Mouse (Mus musculus): ENCODE data around the gene Akr1cl. TPM values are rescaled to one million over a fixed set of nuclear protein-coding genes. Genes with fewer than 3 reads are reported as not detected.

Akr1cl gene
- polyA plus RNA-seq, 1 experiment from 2014 or later = 0.26 TPM

DNA sequence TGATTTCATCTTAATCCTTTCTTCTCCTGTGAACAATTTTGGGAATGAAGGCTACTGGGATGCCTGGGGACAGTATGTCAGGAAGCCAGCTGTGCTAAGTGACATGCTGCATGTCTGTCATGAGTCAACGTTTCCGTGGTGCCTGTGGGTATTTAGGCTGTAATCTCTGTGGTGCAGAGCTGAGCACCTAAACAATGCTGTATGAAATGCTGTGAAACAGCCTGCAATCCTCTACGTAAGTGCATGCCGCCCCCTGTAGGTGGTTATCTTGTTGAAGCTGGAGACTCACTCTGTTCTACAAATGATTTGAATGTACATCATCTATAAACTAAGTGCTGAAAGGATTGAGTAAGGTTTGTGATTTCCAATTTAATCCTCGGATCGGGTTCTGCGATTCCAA, 46.4 kb downstream of the Akr1cl start:
- Histone ChIP-seq H3K4me3 (no peak overlapping the region), H3K27me3 (no peaks in the 10 kb centered on the region), H3K9ac (no peak overlapping the region), H3K4me1 (no peaks in the 10 kb centered on the region), H3K4me2 (no peak overlapping the region), H3K9me3 (no peaks in the 10 kb centered on the region), H3K36me3 (no peaks in the 10 kb centered on the region), H3K27ac (no peak overlapping the region)
- no peak for ATAC-seq (ENCODE audit: borderline replicate concordance, extremely low read depth, low FRiP score, low TSS enrichment)
- WGBS = 39% methylated on average over 7 of the region's 7 CpGs

DNA sequence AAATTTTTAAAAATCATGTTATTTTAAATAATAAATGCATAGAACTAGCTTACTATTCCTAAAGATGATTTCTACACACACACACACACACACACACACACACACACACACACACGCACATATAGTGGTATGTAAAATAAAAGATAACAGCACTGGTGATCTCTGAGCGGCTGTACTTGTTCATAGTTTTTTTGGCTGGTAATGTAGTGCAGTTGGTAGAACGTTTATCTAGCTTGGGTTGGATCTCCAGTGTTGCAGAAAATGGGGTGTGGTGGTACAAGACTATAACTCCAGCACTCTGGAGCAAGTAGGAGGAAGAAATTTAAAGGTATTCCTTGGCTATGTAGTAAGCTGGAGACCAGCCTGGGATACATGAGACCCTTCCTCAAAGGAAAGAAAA, 49.3 kb downstream of the Akr1cl start:
- Histone ChIP-seq H3K27ac (no peak overlapping the region), H3K9ac (no peak overlapping the region), H3K4me3 (no peak overlapping the region), H3K9me3 (no peaks in the 10 kb centered on the region), H3K4me2 (no peak overlapping the region), H3K36me3 (no peaks in the 10 kb centered on the region), H3K4me1 (no peaks in the 10 kb centered on the region), H3K27me3 (no peaks in the 10 kb centered on the region)
- WGBS = 72% methylated on average over 3 of the region's 3 CpGs
- no peak for ATAC-seq (ENCODE audit: borderline replicate concordance, extremely low read depth, low FRiP score, low TSS enrichment)

DNA sequence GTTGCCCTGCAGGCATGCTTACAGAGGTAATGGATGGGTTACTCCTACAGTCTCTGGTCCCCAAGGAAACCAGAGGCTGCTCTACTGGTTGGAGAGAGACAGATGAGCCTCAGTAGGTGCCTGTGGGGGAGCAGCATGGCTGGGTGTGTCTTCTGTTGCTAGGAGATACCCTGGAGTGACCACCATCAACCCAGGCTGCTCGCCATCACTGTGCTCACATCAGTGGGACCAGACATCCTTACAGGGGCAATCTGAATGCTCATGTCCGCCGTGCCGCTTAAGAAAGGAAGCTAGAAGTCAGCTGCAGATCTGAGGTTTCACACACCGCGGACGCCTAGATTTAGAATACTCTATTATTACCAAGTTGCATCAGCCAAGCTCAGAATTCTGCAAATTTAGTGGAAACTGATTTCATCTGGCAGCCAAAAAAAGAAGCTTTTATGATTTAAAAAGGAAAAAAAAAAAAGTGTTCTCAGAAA, 54.2 kb downstream of the Akr1cl start:
- WGBS = 74% methylated on average over 7 of the region's 7 CpGs
- H3K27ac ChIP-seq = no peak overlapping the region
- H3K36me3 ChIP-seq = no peaks in the 10 kb centered on the region
- H3K9me3 ChIP-seq = no peaks in the 10 kb centered on the region
- ATAC-seq (ENCODE audit: borderline replicate concordance, extremely low read depth, low FRiP score, low TSS enrichment) = no peak
- H3K27me3 ChIP-seq = no peaks in the 10 kb centered on the region
- H3K4me3 ChIP-seq = no peak overlapping the region
- no peak overlapping the region for H3K9ac ChIP-seq
- H3K4me1 ChIP-seq = no peaks in the 10 kb centered on the region
- H3K4me2 ChIP-seq = no peak overlapping the region

DNA sequence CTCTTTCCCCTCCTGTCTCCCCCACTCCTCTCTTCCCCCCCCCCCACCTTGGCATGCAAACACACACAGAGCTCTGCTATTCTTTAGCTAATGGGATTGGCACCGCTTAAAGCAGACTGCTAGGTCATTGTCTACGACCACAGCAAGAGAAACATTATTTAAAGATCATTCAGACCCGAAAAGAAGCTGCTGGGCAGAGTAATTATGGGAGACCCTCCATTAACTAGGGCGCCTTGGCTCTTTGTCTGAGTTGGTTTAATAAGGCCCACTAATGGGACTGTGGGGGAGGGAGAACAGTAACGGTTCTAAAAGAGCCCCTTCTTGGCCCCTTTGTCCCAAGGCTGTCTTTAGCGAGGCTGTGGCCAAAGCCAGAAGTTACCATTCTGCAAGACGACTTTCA, 57.2 kb downstream of the Akr1cl start:
- H3K27ac ChIP-seq = no peak overlapping the region
- ATAC-seq (ENCODE audit: borderline replicate concordance, extremely low read depth, low FRiP score, low TSS enrichment) = no peak
- no peak overlapping the region for H3K4me3 ChIP-seq
- no peaks in the 10 kb centered on the region for H3K9me3 ChIP-seq
- no peaks in the 10 kb centered on the region for H3K36me3 ChIP-seq
- no peaks in the 10 kb centered on the region for H3K27me3 ChIP-seq
- no peak overlapping the region for H3K4me2 ChIP-seq
- 44% methylated on average over 7 of the region's 7 CpGs for WGBS
- no peak overlapping the region for H3K9ac ChIP-seq
- no peaks in the 10 kb centered on the region for H3K4me1 ChIP-seq

DNA sequence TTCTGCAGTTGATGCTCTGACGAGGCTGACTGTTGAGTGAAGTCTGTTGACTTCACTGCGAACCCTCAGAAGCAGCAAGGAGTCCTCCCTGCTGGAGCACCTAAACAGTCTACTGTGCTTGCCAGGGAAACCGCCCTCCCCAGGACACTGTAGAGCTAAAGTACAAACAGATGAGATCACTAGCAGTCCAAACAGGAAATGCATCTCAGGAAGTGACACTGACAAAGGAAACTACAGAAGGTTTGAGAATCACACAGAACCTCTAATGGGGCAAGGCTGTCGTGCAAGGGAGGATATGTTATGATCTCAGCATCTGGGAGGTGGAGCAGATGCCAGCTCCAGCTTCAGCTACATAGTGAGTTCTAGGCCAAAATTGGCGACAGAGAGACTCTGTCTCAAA, 61.9 kb downstream of the Akr1cl start:
- no peaks in the 10 kb centered on the region for H3K9me3 ChIP-seq
- H3K27me3 ChIP-seq = no peaks in the 10 kb centered on the region
- no peak overlapping the region for H3K4me3 ChIP-seq
- H3K27ac ChIP-seq = no peak overlapping the region
- no peaks in the 10 kb centered on the region for H3K36me3 ChIP-seq
- H3K4me1 ChIP-seq = no peaks in the 10 kb centered on the region
- H3K4me2 ChIP-seq = no peak overlapping the region
- WGBS = 53% methylated on average over 5 of the region's 5 CpGs
- no peak for ATAC-seq (ENCODE audit: borderline replicate concordance, extremely low read depth, low FRiP score, low TSS enrichment)
- H3K9ac ChIP-seq = no peak overlapping the region

Other genes with a start within 250 kb of the Akr1cl start
- gene Plekhm3, start 75.9 kb downstream of the Akr1cl start, polyA plus RNA-seq (2015; fragmentation: Nextera tagmentation; extraction: Ambion mirVana) = 5.9 and 8.1 TPM in 2 replicates
- gene Cryge, start 18.4 kb upstream of the Akr1cl start, polyA plus RNA-seq (2015; fragmentation: Nextera tagmentation; extraction: Ambion mirVana) = not detected in 2 replicates
- not detected in 2 replicates for gene Crygd, start 30.7 kb upstream of the Akr1cl start, polyA plus RNA-seq (2015; fragmentation: Nextera tagmentation; extraction: Ambion mirVana)
- not detected in 2 replicates for gene Crygc, start 40.9 kb upstream of the Akr1cl start, polyA plus RNA-seq (2015; fragmentation: Nextera tagmentation; extraction: Ambion mirVana)
- not detected in 2 replicates for gene Crygb, start 49.5 kb upstream of the Akr1cl start, polyA plus RNA-seq (2015; fragmentation: Nextera tagmentation; extraction: Ambion mirVana)
- gene Cryga, start 70.6 kb upstream of the Akr1cl start, polyA plus RNA-seq (2015; fragmentation: Nextera tagmentation; extraction: Ambion mirVana) = not detected in 2 replicates
- not detected in 2 replicates for gene Gm28845, start 86.8 kb upstream of the Akr1cl start, polyA plus RNA-seq (2015; fragmentation: Nextera tagmentation; extraction: Ambion mirVana)
- 0.20 and 0.27 TPM in 2 replicates for gene D630023F18Rik, start 90.5 kb upstream of the Akr1cl start, polyA plus RNA-seq (2015; fragmentation: Nextera tagmentation; extraction: Ambion mirVana)
- 115 and 119 TPM in 2 replicates for gene Idh1, start 153.7 kb upstream of the Akr1cl start, polyA plus RNA-seq (2015; fragmentation: Nextera tagmentation; extraction: Ambion mirVana)
- 8.7 and 8.9 TPM in 2 replicates for gene Pikfyve, start 153.9 kb upstream of the Akr1cl start, polyA plus RNA-seq (2015; fragmentation: Nextera tagmentation; extraction: Ambion mirVana)
- gene Pth2r, start 249.3 kb upstream of the Akr1cl start, polyA plus RNA-seq (2015; fragmentation: Nextera tagmentation; extraction: Ambion mirVana) = not detected in 2 replicates

Data from lung, embryonic 15.5 days (tissue).